Mouse (Mus musculus): ENCODE data around the gene Mogat2. TPM values are rescaled to one million over a fixed set of nuclear protein-coding genes. Genes with fewer than 3 reads are reported as not detected.

The Mogat2 gene
- polyA plus RNA-seq, 1 experiment from 2014 or later = 5.3 TPM

GRCm38 (mm10) chr7:99175118-99175517, 63.3 kb downstream of the Mogat2 start:
- no peak overlapping the region for H3K27ac ChIP-seq
- no peaks in the 10 kb centered on the region for H3K9me3 ChIP-seq
- no peak overlapping the region for H3K4me2 ChIP-seq (replicated peaks)
- no peaks in the 10 kb centered on the region for H3K27me3 ChIP-seq
- H3K4me3 ChIP-seq = no peak overlapping the region
- 0 out of 2 replicates have a peak, but pooled peaks cover 3% of the 10 kb centered on the region for H3K4me1 ChIP-seq
- no peak for ATAC-seq (ENCODE audit: insufficient number of reproducible peaks, insufficient read depth, low FRiP score, low TSS enrichment)
- no peaks in the 10 kb centered on the region for H3K36me3 ChIP-seq
- H3K9ac ChIP-seq = no peak overlapping the region
- 83% methylated on average over 11 of the region's 11 CpGs for WGBS

- no peak overlapping the region for H3K4me2 ChIP-seq (replicated peaks)
- no peaks in the 10 kb centered on the region for H3K36me3 ChIP-seq
- H3K27me3 ChIP-seq = no peaks in the 10 kb centered on the region
- no peak for ATAC-seq (ENCODE audit: insufficient number of reproducible peaks, insufficient read depth, low FRiP score, low TSS enrichment)
- H3K27ac ChIP-seq = no peak overlapping the region
- no peaks in the 10 kb centered on the region for H3K4me1 ChIP-seq
- 87% methylated on average over 4 of the region's 4 CpGs for WGBS
- H3K9me3 ChIP-seq = no peaks in the 10 kb centered on the region
- no peak overlapping the region for H3K9ac ChIP-seq
- no peak overlapping the region for H3K4me3 ChIP-seq
These were observed 64.4 kb downstream of the Mogat2 start for GRCm38 (mm10) chr7:99174006-99174405.

- no peaks in the 10 kb centered on the region for H3K36me3 ChIP-seq
- H3K9me3 ChIP-seq = no peaks in the 10 kb centered on the region
- no peak overlapping the region for H3K4me3 ChIP-seq
- WGBS = 85% methylated on average over 6 of the region's 6 CpGs
- no peaks in the 10 kb centered on the region for H3K27me3 ChIP-seq
- no peaks in the 10 kb centered on the region for H3K4me1 ChIP-seq
- H3K9ac ChIP-seq = no peak overlapping the region
- no peak overlapping the region for H3K27ac ChIP-seq
- no peak overlapping the region for H3K4me2 ChIP-seq (replicated peaks)
- no peak for ATAC-seq (ENCODE audit: insufficient number of reproducible peaks, insufficient read depth, low FRiP score, low TSS enrichment)
These were observed 65.5 kb downstream of the Mogat2 start for GRCm38 (mm10) chr7:99172898-99173297.

- Histone ChIP-seq H3K4me1 (no peaks in the 10 kb centered on the region), H3K27me3 (no peaks in the 10 kb centered on the region), H3K36me3 (no peaks in the 10 kb centered on the region), H3K9me3 (no peaks in the 10 kb centered on the region), H3K4me3 (no peak overlapping the region), H3K4me2 (replicated peaks) (no peak overlapping the region), H3K27ac (no peak overlapping the region), H3K9ac (no peak overlapping the region)
- no peak for ATAC-seq (ENCODE audit: insufficient number of reproducible peaks, insufficient read depth, low FRiP score, low TSS enrichment)
- WGBS = 58% methylated on average over 10 of the region's 10 CpGs
These were observed 66.5 kb downstream of the Mogat2 start for GRCm38 (mm10) chr7:99171730-99172463.

- H3K36me3 ChIP-seq = no peaks in the 10 kb centered on the region
- WGBS = 89% methylated on average over 6 of the region's 6 CpGs
- H3K9ac ChIP-seq = no peak overlapping the region
- no peaks in the 10 kb centered on the region for H3K4me1 ChIP-seq
- no peak overlapping the region for H3K27ac ChIP-seq
- H3K4me2 ChIP-seq (replicated peaks) = no peak overlapping the region
- no peaks in the 10 kb centered on the region for H3K9me3 ChIP-seq
- no peak overlapping the region for H3K4me3 ChIP-seq
- ATAC-seq (ENCODE audit: insufficient number of reproducible peaks, insufficient read depth, low FRiP score, low TSS enrichment) = no peak
- H3K27me3 ChIP-seq = no peaks in the 10 kb centered on the region
These were observed 67.9 kb downstream of the Mogat2 start for GRCm38 (mm10) chr7:99170519-99170918.

GRCm38 (mm10) chr7:99169717-99170403, 68.6 kb downstream of the Mogat2 start:
- Histone ChIP-seq H3K9ac (no peak overlapping the region), H3K27me3 (no peaks in the 10 kb centered on the region), H3K27ac (no peak overlapping the region), H3K36me3 (no peaks in the 10 kb centered on the region), H3K4me1 (no peaks in the 10 kb centered on the region), H3K9me3 (no peaks in the 10 kb centered on the region), H3K4me3 (no peak overlapping the region), H3K4me2 (replicated peaks) (no peak overlapping the region)
- no peak for ATAC-seq (ENCODE audit: insufficient number of reproducible peaks, insufficient read depth, low FRiP score, low TSS enrichment)
- WGBS = 88% methylated on average over 9 of the region's 9 CpGs

Other genes with a start within 250 kb of the Mogat2 start
- gene Uvrag, start 97.5 kb downstream of the Mogat2 start, polyA plus RNA-seq (2016; fragmentation: Nextera tagmentation; extraction: Ambion mirVana) = 17.6 and 20.2 TPM in 2 replicates
- gene Dgat2, start 55.9 kb downstream of the Mogat2 start, polyA plus RNA-seq (2016; fragmentation: Nextera tagmentation; extraction: Ambion mirVana) = 14.4 and 14.7 TPM in 2 replicates
- 12.6 and 13.0 TPM in 2 replicates for gene Map6, start 28.8 kb upstream of the Mogat2 start, polyA plus RNA-seq (2016; fragmentation: Nextera tagmentation; extraction: Ambion mirVana)
- 1,388 and 1,403 TPM in 2 replicates for gene Serpinh1, start 114.6 kb upstream of the Mogat2 start, polyA plus RNA-seq (2016; fragmentation: Nextera tagmentation; extraction: Ambion mirVana)
- 20.3 and 23.4 TPM in 2 replicates for gene Gdpd5, start 142.8 kb upstream of the Mogat2 start, polyA plus RNA-seq (2016; fragmentation: Nextera tagmentation; extraction: Ambion mirVana)
- gene Klhl35, start 227.4 kb upstream of the Mogat2 start, polyA plus RNA-seq (2016; fragmentation: Nextera tagmentation; extraction: Ambion mirVana) = 2.1 and 2.7 TPM in 2 replicates
- 695 and 699 TPM in 2 replicates for gene Rps3, start 245.1 kb upstream of the Mogat2 start, polyA plus RNA-seq (2016; fragmentation: Nextera tagmentation; extraction: Ambion mirVana)

All from embryonic facial prominence, embryonic 12.5 days (tissue).